Mouse (Mus musculus) small intestine, adult 2 months (tissue): Measurements from ENCODE around the gene Kars. TPM values are rescaled to one million over a fixed set of nuclear protein-coding genes. Genes with fewer than 3 reads are reported as not detected.

ENCODE experiments used
- H3K27ac ChIP-seq: fragments of 200-500 bp; 2 replicates; pipeline ENCODE4 v1.5.1; 2012; ENCODE audit warnings: low read depth, low read length, control low read depth, inconsistent platforms; ENCODE audit not compliant: insufficient read depth
- H3K27me3 ChIP-seq: fragments of 200-500 bp; 2 replicates; pipeline ENCODE4 v1.6.1; 2012; ENCODE audit warnings: mild to moderate bottlenecking, moderate library complexity, low read length, inconsistent platforms; ENCODE audit not compliant: control insufficient read depth, insufficient read depth
- H3K36me3 ChIP-seq: fragments of 200-500 bp; 2 replicates; pipeline ENCODE4 v1.6.1; 2012; ENCODE audit warnings: mild to moderate bottlenecking, low read length, control low read depth, inconsistent platforms; ENCODE audit not compliant: control insufficient read depth, insufficient read depth
- H3K4me1 ChIP-seq: fragments of 200-500 bp; 2 replicates; pipeline ENCODE4 v1.6.1; 2012; ENCODE audit warnings: low read length, inconsistent platforms, mixed read lengths; ENCODE audit not compliant: control insufficient read depth, insufficient read depth, insufficient read length
- H3K4me3 ChIP-seq: fragments of 200-500 bp; 2 replicates; pipeline ENCODE4 v1.5.1; 2012; ENCODE audit warnings: low read depth, mild to moderate bottlenecking, control low read depth, inconsistent platforms, low read length, moderate library complexity
- CTCF ChIP-seq: fragments of 200-500 bp; IDR thresholded peaks from 2 replicates; pipeline ENCODE4 v1.5.1; 2012; ENCODE audit warnings: low read depth, mild to moderate bottlenecking, control low read depth, inconsistent platforms, low read length, moderate library complexity, mixed read lengths; ENCODE audit not compliant: insufficient replicate concordance, insufficient read length; ENCODE audit errors: extremely low read depth
- POLR2A ChIP-seq: fragments of 200-500 bp; IDR thresholded peaks from 2 replicates; pipeline ENCODE4 v1.6.1; 2012; ENCODE audit warnings: low read depth, mild to moderate bottlenecking, control low read depth, inconsistent platforms, low read length, moderate library complexity
- WGBS: fragments of 180-500 bp; shearing (Covaris S2); methylation state at CpG from one replicate; pipeline ENCODE4 v1.1.7; 2018; 5-methylcytosine and 5-hydroxymethylcytosine counted together
- polyA plus RNA-seq: library from polyadenylated mRNA; depleted of rRNA; stranded (reverse); fragments of >200 nt; gene quantifications from 2 replicates; pipeline ENCODE4 v1.2.3, GENCODE M21; 2012; rRNA removed

The Kars gene
- polyA plus RNA-seq, 1 experiment: 33.7 TPM

- no peaks in the 10 kb centered on the region for H3K27me3 ChIP-seq
- no peak overlapping the region for H3K4me3 ChIP-seq
- TF ChIP-seq CTCF (no peak), POLR2A (no peak)
- no peak overlapping the region for H3K27ac ChIP-seq
- no peaks in the 10 kb centered on the region for H3K4me1 ChIP-seq
- WGBS: 87% methylated on average over 8 of the region's 8 CpGs
- H3K36me3 ChIP-seq: peaks cover 48% of the 10 kb centered on the region
These were observed 63.2 kb downstream of the Kars start for GRCm38 (mm10) chr8:111947954-111948353.

- no peaks in the 10 kb centered on the region for H3K27me3 ChIP-seq
- WGBS: 80% methylated on average over 2 of the region's 2 CpGs
- no peak overlapping the region for H3K4me3 ChIP-seq
- no peak overlapping the region for H3K27ac ChIP-seq
- H3K36me3 ChIP-seq: peaks cover 48% of the 10 kb centered on the region
- no peaks in the 10 kb centered on the region; the same call in 1 of the 2 replicates for H3K4me1 ChIP-seq
- TF ChIP-seq POLR2A: no peak
- no peak for TF ChIP-seq CTCF
These were observed 64.0 kb downstream of the Kars start for GRCm38 (mm10) chr8:111947144-111947543.

DNA sequence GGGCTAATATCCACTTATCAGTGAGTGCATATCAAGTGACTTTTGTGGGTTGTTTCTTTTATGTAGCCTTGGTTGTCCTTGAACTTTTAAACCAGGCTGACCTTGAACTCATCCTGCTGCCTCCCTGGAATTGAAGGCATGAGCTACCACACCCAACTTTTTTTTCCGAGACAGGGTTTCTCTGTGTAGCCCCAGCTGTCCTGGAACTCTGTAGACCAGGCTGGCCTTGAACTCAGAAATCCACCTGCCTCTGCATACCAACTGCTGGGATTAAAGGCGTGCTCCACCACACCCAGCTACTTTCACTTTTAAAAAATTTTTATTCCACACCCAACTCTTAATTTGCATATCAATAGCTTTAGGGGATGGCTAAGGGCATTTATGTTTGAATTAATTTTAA is 67.6 kb downstream of the Kars start:
- peaks cover 37% of the 10 kb centered on the region for H3K36me3 ChIP-seq
- peaks cover 3% of the 10 kb centered on the region for H3K4me1 ChIP-seq
- TF ChIP-seq POLR2A (no peak), CTCF (no peak)
- H3K27me3 ChIP-seq: no peaks in the 10 kb centered on the region
- 81% methylated on average over 2 of the region's 2 CpGs for whole genome bisulfite sequencing
- H3K27ac ChIP-seq: no peak overlapping the region
- H3K4me3 ChIP-seq: no peak overlapping the region

Other genes starting within 250 kb of the Kars start
- gene Cfdp1, start 157.0 kb downstream of the Kars start, polyA plus RNA-seq: 0.20 and 0.25 TPM in 2 replicates
- gene Tmem170, start 134.6 kb downstream of the Kars start, polyA plus RNA-seq: 4.2 and 11.0 TPM in 2 replicates
- 0.09 and 0.15 TPM in 2 replicates for gene Chst5, start 100.9 kb downstream of the Kars start, polyA plus RNA-seq
- gene Tmem231, start 77.4 kb downstream of the Kars start, polyA plus RNA-seq: 0.89 and 1.5 TPM in 2 replicates
- gene Gabarapl2, start 70.6 kb downstream of the Kars start, polyA plus RNA-seq: 10.2 and 14.1 TPM in 2 replicates
- gene Adat1, start 19.0 kb downstream of the Kars start, polyA plus RNA-seq: 0.60 and 0.91 TPM in 2 replicates
- gene Terf2ip, start 75 bp upstream of the Kars start, polyA plus RNA-seq: 6.5 and 6.8 TPM in 2 replicates
- gene Gm6793, start 3.7 kb upstream of the Kars start, polyA plus RNA-seq: not detected in 2 replicates